Mouse (Mus musculus): Measurements from ENCODE around the gene Rab11fip3.
A peak's percentile ranks its signal among the peaks of the same experiment; 100 is the strongest.
"Not testable (repeated sequence)": the region's sequence is repeated elsewhere in the genome, so short reads cannot be mapped to it uniquely, and the experiment has no call there.

Gene Rab11fip3

DNA sequence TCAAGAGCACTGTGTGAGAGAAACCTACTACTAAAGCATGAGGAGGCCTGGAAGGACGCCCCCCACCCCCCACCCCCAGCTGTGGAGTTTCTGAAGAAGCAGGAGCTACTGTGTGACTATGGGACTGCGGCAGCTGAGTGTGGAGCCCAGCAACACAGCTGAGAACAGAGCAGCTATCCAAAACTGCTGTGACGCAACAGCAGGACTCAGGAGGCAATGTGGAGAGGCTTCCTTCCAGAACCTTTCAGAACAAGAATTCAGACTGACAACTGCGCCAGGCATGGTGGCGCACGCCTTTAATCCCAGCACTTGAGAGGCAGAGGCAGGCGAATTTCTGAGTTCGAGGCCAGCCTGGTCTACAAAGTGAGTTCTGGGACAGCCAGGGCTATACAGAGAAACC lies 28.6 kb downstream of the Rab11fip3 start:
- not testable (repeated sequence) for DNase-seq (ENCODE audit: low spot score in 2 of 2)

- DNase-seq (ENCODE audit: low spot score in 2 of 2): no peak
Observed at GRCm38 (mm10) chr17:26032037-26032436, 37.3 kb downstream of the Rab11fip3 start.

GRCm38 (mm10) chr17:26031583-26031982 lies 37.8 kb downstream of the Rab11fip3 start:
- DNase-seq (ENCODE audit: low spot score in 2 of 2): no peak

DNA sequence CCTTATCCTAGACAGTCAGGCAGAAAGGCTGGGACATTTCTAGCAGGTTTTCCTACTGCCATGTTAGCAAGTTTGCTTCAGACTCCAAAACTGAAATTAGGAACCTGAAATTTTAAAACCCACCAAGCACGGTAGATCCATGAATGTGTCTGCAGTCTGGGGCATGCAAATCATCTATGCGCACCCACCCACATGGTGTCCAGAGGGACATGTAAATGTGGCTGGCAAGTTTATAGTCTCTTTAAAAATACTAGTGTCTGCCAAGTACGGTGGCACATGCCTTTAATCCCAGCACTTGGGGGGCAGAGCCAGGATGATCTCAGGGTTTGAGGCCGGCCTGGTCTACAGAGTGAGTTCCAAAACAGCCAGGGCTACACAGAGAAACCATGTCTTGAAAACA lies 41.1 kb downstream of the Rab11fip3 start:
- DNase-seq (ENCODE audit: low spot score in 2 of 2): no peak

DNA sequence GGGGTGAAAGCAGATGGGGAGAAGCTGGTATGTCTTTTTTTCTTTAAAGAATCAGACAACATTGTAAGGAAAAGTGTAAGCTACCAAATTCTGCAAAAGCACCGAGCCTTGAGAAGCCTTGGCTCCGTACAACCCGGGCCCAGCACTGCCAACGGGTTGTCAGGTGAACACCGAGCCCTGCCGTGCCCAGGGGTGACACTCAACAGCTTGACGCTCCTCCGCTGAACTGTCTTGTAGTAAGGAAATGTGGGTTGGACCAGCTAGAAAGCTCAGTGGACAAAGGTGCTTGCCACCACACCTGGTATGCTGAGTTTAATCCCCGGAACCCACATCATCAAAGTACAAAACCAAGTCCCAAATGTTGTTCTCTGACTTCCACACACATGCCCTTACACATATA lies 44.7 kb downstream of the Rab11fip3 start:
- DNase-seq (ENCODE audit: low spot score in 2 of 2): no peak

- DNase-seq (ENCODE audit: low spot score in 2 of 2): no peak
Observed at GRCm38 (mm10) chr17:26023966-26024365, 45.4 kb downstream of the Rab11fip3 start.

- DNase-seq (ENCODE audit: low spot score in 2 of 2): no peak
Observed at GRCm38 (mm10) chr17:26023181-26023580, 46.2 kb downstream of the Rab11fip3 start.

- DNase-seq (ENCODE audit: low spot score in 2 of 2): no peak
Observed at GRCm38 (mm10) chr17:26021728-26022341, 47.5 kb downstream of the Rab11fip3 start.

GRCm38 (mm10) chr17:26020848-26021347 lies 48.5 kb downstream of the Rab11fip3 start:
- DNase-seq (ENCODE audit: low spot score in 2 of 2): no peak

DNA sequence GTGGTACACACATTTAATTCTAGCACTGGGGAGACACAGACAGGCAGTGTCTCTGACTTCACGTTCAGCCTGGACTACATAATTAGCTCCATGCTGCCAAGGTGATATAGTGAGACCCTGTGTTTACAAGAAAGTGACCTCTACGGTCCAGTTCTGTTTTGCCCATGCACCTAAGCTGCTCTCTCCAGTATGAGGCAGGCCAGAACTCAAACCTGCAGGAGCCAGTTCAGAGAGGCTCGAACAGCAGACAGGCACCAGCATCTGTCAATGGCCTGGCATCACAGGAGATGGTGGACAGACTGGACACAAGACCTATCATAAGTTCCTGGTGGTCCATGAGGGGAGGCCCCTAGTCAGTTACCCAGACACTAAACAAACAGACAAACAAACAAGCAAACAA lies 51.0 kb downstream of the Rab11fip3 start:
- DNase-seq (ENCODE audit: low spot score in 2 of 2): no peak

- no peak for DNase-seq (ENCODE audit: low spot score in 2 of 2)
Observed at GRCm38 (mm10) chr17:26017949-26018348, 51.4 kb downstream of the Rab11fip3 start.

DNA sequence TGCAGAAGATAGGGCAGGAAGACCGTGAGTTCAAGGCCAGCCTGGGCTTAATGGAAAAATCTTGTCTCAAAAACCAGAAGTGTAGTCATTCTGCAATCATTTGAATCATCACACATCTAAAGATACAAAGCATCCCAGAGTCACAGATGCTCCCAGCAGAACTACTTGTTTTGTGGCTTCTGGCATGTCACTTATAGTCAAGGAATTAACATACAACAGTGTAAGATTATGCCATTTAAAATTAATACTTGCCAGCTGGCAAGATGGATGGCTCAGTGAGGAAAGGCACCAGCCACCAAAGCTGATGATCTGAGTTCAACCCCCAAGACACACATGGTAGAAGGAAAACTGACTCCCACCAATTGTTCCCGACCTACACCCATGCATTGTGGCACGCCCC lies 52.3 kb downstream of the Rab11fip3 start:
- no peak for DNase-seq (ENCODE audit: low spot score in 2 of 2)

DNA sequence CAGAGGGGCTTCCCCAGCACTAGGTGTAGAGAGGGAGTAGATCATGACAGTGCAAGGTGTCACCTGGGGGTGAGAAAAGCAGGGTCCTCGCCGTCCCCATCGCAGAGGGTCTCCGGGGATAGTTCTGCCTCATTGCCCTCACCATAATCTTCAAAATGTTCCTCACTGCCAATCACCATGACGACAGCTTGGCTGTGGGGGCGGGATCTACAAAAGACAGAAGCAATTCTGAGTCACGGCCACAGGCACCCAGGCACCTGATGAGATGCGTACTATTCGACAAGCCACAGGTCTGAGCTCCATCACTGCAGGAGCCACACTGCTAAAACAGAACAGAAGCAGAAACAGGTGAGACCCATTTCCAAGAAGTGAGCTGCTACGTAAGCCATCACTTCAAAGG lies 55.6 kb downstream of the Rab11fip3 start:
- no peak for DNase-seq (ENCODE audit: low spot score in 2 of 2)

- peak; percentile 43 to 80 for DNase-seq (ENCODE audit: low spot score in 2 of 2)
Observed at GRCm38 (mm10) chr17:26011841-26012460, 57.4 kb downstream of the Rab11fip3 start.

- peak; percentile 55 to 81 for DNase-seq (ENCODE audit: low spot score in 2 of 2)
Observed at GRCm38 (mm10) chr17:26009540-26009939, 59.8 kb downstream of the Rab11fip3 start.

DNA sequence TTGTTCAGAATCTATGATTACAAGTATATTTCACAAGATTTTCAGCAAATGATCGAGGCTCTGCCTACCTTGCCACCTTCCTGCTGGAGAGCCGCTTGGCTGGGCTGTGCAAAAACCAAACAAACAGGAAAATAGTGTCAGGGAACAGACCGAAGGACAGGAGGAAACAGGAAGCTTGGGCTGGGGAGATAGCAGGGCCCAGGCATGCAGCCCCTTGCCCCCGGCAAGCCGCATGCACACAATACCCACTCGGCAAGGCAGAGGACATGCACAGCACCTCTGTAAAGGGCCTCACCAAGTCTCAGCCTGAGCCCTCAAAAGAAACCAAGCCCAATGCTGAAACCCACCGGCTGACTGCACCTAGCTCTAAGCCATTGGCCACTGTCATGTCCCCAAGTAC lies 60.6 kb downstream of the Rab11fip3 start:
- DNase-seq (ENCODE audit: low spot score in 2 of 2): no peak

- no peak for DNase-seq (ENCODE audit: low spot score in 2 of 2)
Observed at GRCm38 (mm10) chr17:26008331-26008730, 61.0 kb downstream of the Rab11fip3 start.

DNA sequence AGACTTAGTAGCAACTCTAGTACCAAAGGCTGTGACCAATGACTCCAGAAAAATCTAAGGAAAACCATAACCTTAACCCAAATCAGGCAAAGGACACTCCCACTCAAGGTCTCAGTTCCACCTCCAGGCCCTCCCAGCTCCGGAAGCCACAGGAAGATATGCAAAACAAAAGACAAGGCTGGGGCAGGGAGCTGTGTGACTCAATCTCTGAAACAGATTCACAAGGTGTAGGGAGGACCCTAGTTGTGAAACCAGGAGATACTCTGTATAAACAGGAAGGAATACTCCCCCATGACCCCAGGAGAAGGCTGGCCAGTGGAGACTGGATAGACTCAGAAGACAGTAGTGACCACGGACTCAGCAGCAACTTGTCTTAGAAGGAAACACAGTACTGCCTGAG lies 61.7 kb downstream of the Rab11fip3 start:
- DNase-seq (ENCODE audit: low spot score in 2 of 2): no peak

DNA sequence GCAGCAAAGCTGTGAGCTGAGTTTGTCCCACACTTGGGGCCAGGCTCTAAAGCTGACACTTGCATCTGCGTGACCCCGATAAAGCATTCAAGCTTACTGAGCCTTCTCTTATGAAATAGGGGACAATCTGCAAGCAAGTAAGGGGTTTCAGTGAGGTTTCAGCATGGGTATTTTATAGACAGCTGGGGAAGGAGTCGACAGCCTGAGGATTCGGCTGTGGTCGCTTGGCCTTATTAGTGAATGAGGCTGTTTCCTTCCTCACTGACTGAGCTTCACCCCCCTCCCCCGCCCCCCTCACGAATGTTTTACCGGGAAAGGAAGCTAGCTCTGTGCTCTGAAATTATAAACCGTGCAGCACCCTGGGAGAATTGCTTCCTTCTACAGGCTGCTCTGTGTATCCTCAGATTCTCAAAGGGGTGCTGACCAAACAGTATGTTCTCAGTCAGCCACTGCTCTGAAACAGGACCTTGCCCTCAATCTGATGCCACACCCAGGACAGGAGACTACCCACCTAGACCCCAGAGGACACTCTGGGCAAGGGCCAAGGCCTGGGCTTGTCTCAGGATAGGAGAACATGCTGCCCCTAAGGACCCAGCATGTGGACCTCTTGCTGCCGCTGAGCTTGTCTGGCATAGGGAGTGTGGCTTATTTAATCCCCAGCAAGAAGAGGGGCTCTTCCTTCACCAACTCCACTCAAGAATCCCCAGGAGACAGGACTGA lies 63.5 kb downstream of the Rab11fip3 start:
- no peak for DNase-seq (ENCODE audit: low spot score in 2 of 2)

DNA sequence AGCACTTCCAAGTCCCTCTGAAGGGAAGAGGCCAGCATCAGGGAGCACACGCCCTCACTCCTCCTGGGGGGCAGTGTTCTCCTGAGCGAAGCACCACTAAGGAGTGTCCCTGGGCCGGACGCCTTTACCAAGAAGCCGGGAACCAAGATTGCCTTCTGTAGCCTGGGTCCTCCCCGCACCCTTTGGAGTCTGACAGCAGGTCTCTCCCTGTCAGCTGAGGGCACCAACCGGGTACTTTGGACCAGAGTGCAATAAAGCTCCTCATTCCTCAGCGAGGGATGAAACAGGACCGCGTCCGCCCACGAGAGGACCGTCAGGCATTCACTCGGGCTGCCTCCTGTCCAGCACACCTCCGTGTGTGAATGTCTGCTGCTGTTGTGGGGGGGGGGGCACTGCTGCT lies 64.6 kb downstream of the Rab11fip3 start:
- no peak for DNase-seq (ENCODE audit: low spot score in 2 of 2)

DNA sequence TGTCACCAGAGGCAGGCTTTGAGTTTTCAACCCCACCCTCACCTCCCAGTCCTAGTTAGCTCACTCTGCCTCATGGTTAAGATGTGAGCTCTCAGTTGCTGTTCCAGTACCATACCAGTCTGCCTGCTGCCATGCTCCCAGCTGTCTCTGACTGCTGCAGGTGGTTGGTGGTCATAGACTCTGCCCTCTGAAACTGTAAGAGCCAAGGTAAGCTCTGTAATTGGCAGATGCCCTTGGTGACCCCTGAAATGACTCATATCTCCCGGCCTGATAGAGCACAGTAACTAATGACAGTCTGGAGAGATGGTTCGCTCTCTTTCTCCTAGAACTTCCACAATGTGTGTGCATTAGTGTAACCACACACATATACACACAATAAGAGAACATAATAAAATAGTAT lies 65.5 kb downstream of the Rab11fip3 start:
- no peak for DNase-seq (ENCODE audit: low spot score in 2 of 2)

DNA sequence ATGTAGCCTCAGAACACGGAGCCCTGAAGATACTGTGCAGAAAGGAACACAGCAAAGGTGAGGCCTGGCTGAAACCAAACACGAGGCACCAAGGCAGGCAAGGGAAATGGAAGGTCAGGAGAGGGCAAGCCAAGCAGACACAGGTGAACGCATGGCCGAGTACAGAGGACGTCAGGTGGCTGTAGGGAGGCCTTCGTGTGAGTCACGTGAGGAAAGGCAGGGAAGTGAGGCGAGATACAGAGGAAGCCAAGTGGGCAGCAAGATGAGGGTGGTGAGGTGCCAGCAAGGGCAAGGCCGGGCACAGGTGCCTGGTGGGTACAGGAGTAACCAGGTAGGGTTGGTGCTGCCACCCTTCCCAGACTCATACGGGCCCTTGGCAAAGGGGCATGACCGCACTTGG lies 70.9 kb downstream of the Rab11fip3 start:
- no peak for DNase-seq (ENCODE audit: low spot score in 2 of 2)

DNA sequence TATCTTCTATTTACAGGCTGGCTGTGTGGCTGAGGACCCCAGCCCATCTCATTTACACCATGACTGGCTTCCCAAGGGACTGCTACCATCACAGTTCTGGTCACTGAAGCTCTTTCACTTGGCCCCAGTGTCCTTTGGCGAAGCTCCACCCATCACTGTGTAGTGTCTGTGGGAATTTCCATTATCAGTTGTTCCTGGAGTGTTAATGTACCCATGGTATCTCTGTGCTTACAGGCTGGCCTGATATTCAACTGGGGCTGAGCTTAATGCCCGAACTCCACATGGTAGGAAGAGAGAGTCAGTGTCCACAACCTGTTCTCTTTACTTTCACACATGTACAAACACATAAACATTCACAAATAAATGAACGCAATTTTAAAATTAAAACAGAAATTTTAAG lies 75.9 kb downstream of the Rab11fip3 start:
- no peak for DNase-seq (ENCODE audit: low spot score in 2 of 2)
